Mouse (Mus musculus) embryonic facial prominence, embryonic 15.5 days (tissue): ENCODE results near the gene Bmp6. TPM values are rescaled to one million over a fixed set of nuclear protein-coding genes. Genes with fewer than 3 reads are reported as not detected.

Experiments
- ATAC-seq: fragments of 200-750 bp; cut with Nextera tagmentation; 2 replicates; pipeline ENCODE4 v1.8.0; 2017; ENCODE audit warnings: low read depth, moderate TSS enrichment; ENCODE audit not compliant: insufficient number of reproducible peaks, low FRiP score, low TSS enrichment
- H3K27ac ChIP-seq: fragments of 300-500 bp; sonication (generic); replicated peaks from 2 replicates; pipeline ENCODE4 v1.5.1; 2015; ENCODE audit warnings: mild to moderate bottlenecking, inconsistent platforms
- H3K27me3 ChIP-seq: fragments of 300-500 bp; sonication (generic); 2 replicates; pipeline ENCODE4 v1.6.1; 2015; ENCODE audit warnings: inconsistent platforms
- H3K36me3 ChIP-seq: fragments of 300-500 bp; sonication (generic); 2 replicates; pipeline ENCODE4 v1.6.1; 2015; ENCODE audit warnings: mild to moderate bottlenecking, inconsistent platforms
- H3K4me1 ChIP-seq: fragments of 300-500 bp; sonication (generic); 2 replicates; pipeline ENCODE4 v1.6.1; 2015; ENCODE audit warnings: inconsistent platforms
- H3K4me2 ChIP-seq: fragments of 300-500 bp; sonication (generic); replicated peaks from 2 replicates; pipeline ENCODE4 v1.6.1; 2015; ENCODE audit warnings: mild to moderate bottlenecking, inconsistent platforms
- H3K4me3 ChIP-seq: fragments of 300-500 bp; sonication (generic); replicated peaks from 2 replicates; pipeline ENCODE4 v1.5.1; 2015; ENCODE audit warnings: mild to moderate bottlenecking, inconsistent platforms
- H3K9ac ChIP-seq: fragments of 300-500 bp; sonication (generic); 2 replicates; pipeline ENCODE4 v1.6.1; 2015; ENCODE audit warnings: inconsistent platforms
- H3K9me3 ChIP-seq: fragments of 300-500 bp; sonication (generic); replicated peaks from 2 replicates; pipeline ENCODE4 v1.6.1; 2016; ENCODE audit warnings: inconsistent platforms
- WGBS: fragments of 180-500 bp; shearing (Covaris S2); methylation state at CpG from one replicate; pipeline ENCODE4 v1.1.7; 2015; 5-methylcytosine and 5-hydroxymethylcytosine counted together
- polyA plus RNA-seq: library from polyadenylated mRNA; unstranded; fragments of >200 nt; fragmentation: Nextera tagmentation; extraction: Ambion mirVana; gene quantifications from 2 replicates; pipeline ENCODE4 v1.2.1, GENCODE M21; 2015

Gene Bmp6
- polyA plus RNA-seq, 1 experiment from 2014 or later, result 5.2 TPM

DNA sequence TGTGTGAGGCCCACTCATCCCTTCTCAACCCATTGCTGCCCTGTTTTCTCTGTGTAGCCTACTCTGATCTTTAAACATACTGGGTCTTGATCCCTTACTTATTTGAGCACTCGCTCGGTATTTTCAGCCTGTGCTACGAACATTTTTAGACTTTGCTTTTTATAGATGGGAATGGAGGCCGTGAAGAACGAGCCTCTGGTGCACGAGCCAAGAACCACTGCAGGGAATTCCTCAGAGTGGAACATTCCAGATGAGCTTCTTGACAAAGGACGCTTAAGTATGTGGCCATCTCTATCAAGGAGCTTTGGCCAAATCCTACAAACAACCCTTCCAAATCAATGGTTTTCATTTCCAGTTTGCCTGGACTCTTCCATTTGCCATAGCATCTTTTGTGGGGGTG, 136.1 kb downstream of the Bmp6 start:
- H3K4me1 ChIP-seq, result 0 out of 2 replicates have a peak, but pooled peaks cover 9% of the 10 kb centered on the region
- no peak overlapping the region for H3K4me2 ChIP-seq
- no peaks in the 10 kb centered on the region for H3K36me3 ChIP-seq
- no peaks in the 10 kb centered on the region for H3K9me3 ChIP-seq
- no peak overlapping the region for H3K27ac ChIP-seq
- no peak overlapping the region for H3K9ac ChIP-seq
- no peaks in the 10 kb centered on the region for H3K27me3 ChIP-seq
- no peak overlapping the region for H3K4me3 ChIP-seq
- 63% methylated on average over 7 of the region's 7 CpGs for WGBS
- ATAC-seq, result no peak

DNA sequence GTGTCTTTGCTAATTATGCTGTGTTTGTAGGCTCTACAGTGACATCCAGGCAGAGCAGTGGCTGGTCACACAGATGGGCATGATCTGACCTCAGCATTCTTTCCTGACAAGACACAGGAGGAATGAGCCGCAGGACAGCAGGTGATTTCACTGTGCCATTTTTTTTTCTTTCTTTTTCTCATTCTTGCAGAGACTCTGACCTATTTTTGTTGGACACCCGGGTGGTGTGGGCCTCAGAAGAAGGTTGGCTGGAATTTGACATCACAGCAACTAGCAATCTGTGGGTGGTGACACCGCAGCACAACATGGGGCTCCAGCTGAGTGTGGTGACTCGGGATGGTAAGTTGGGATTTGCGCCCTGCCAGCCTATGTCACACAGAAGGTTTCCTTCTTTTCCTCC, 139.8 kb downstream of the Bmp6 start:
- Histone ChIP-seq H3K9me3 (no peaks in the 10 kb centered on the region), H3K4me3 (no peak overlapping the region), H3K4me2 (no peak overlapping the region), H3K27ac (no peak overlapping the region), H3K27me3 (no peaks in the 10 kb centered on the region), H3K4me1 (no peaks in the 10 kb centered on the region), H3K36me3 (no peaks in the 10 kb centered on the region), H3K9ac (no peak overlapping the region)
- ATAC-seq, result no peak
- 80% methylated on average over 5 of the region's 5 CpGs for WGBS

DNA sequence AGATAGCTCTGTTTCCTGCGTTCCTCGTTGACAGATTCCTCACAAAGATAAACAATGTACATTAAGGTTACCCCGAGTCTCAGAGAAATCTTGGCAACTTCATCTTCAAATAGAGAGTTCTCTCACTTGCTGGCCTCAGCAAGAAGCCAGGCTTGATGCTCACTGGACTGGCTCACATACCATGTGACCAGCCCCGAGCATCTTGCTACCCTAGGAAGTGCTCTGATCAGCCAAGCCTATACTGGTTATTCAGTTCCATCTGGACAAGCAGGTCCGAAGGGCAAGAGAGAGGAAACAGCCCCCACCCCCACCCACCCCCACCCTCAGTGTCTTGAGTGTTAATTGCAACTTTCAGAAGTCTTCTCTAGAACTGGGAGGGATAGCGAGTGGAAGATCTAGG, 141.9 kb downstream of the Bmp6 start:
- Histone ChIP-seq H3K4me3 (no peak overlapping the region), H3K4me1 (no peaks in the 10 kb centered on the region), H3K27me3 (no peaks in the 10 kb centered on the region), H3K36me3 (no peaks in the 10 kb centered on the region), H3K9me3 (no peaks in the 10 kb centered on the region), H3K27ac (no peak overlapping the region), H3K4me2 (no peak overlapping the region), H3K9ac (no peak overlapping the region)
- ATAC-seq, result no peak
- 76% methylated on average over 6 of the region's 6 CpGs for WGBS

DNA sequence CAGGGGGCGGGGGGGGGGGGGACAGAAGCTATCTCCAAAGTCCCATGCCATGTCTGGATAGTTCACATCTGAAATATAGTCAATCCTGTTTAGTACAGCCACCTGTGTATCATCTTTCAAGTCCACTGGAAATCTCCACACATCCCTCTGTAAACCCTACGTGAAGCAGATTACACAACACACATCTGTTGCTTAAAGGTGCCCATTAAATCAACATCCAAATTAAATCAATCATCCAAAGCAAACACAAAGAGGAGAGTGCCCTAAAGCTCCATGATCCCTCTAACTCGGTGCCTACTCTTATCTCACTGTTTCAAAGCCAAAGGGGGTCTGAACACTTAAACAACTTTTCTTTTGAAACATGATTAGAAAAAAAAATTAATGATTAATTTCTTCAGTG, 151.8 kb downstream of the Bmp6 start:
- H3K4me2 ChIP-seq, result no peak overlapping the region
- H3K9ac ChIP-seq, result no peak overlapping the region
- no peak overlapping the region for H3K27ac ChIP-seq
- no peaks in the 10 kb centered on the region for H3K4me1 ChIP-seq
- H3K9me3 ChIP-seq, result no peaks in the 10 kb centered on the region
- ATAC-seq, result no peak
- H3K36me3 ChIP-seq, result peaks cover 24% of the 10 kb centered on the region
- no peak overlapping the region for H3K4me3 ChIP-seq
- H3K27me3 ChIP-seq, result no peaks in the 10 kb centered on the region
- WGBS, result 45% methylated on average over 3 of the region's 3 CpGs

DNA sequence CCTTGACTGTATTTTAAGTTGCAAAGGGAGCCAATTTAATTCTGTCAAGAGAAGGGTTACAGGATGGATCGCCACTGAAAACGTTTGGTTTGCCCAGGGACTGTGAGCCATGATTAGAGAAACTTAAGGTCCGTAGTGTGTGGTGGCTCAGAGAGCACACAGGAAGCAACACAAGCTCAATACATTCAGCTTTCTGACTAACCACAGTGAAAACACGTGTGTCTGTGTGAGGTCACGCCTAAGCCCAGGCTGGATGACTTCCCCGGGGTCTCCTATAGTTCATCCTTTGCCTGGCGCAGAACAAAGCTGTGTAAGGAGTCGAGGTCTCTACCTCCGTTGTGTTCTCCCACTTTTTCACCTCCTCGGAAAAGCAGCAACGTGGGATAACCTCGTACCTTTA, 156.4 kb downstream of the Bmp6 start:
- WGBS, result 85% methylated on average over 12 of the region's 12 CpGs
- no peaks in the 10 kb centered on the region for H3K9me3 ChIP-seq
- ATAC-seq, result no peak
- H3K9ac ChIP-seq, result no peak overlapping the region
- H3K27me3 ChIP-seq, result no peaks in the 10 kb centered on the region
- H3K36me3 ChIP-seq, result peaks cover 69% of the 10 kb centered on the region
- H3K4me1 ChIP-seq, result no peaks in the 10 kb centered on the region
- H3K4me3 ChIP-seq, result no peak overlapping the region
- H3K4me2 ChIP-seq, result no peak overlapping the region
- no peak overlapping the region for H3K27ac ChIP-seq

DNA sequence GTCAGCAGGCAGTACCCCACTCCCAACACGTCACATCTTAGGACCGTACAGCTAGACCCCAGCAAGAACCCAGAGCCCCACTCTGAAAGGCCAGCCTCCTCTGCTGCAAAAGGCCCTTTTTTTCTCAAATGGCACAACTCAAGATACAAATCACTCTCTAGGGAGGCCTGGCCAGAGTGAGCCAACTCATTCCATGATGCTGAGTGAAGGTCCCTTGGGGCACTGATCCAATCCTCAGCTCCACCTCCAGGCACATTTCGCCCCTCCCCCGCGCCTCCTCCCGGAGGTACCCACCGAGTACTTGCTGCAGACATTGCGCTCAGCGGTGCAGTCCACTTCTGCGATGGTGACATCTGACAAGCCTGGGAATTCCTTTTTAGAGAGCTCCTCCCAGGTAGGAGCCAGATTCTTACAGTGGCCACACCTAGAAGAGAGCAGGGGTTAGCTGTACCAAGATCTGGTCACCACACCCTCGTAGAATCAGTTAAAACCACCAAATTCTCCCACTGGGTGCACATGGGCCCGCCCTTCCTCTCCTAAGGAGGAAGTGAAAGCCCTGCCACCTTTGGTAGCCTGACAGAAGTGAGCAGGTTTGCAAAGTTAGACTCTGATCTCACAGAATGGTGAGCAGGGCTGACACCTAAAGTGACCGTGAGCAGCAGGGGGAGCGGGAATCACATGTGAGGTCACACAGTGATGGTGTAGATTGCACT, 158.4 kb downstream of the Bmp6 start:
- Histone ChIP-seq H3K9ac (no peak overlapping the region), H3K4me3 (no peak overlapping the region), H3K27ac (no peak overlapping the region), H3K4me2 (no peak overlapping the region), H3K9me3 (no peaks in the 10 kb centered on the region), H3K36me3 (peaks cover 86% of the 10 kb centered on the region), H3K4me1 (no peaks in the 10 kb centered on the region), H3K27me3 (no peaks in the 10 kb centered on the region)
- ATAC-seq, result no peak
- WGBS, result 79% methylated on average over 14 of the region's 14 CpGs

GRCm38 (mm10) chr13:38506320-38506719, 161.4 kb downstream of the Bmp6 start:
- no peak overlapping the region for H3K9ac ChIP-seq
- H3K4me2 ChIP-seq, result no peak overlapping the region
- ATAC-seq, result no peak
- WGBS, result 77% methylated on average over 8 of the region's 8 CpGs
- H3K9me3 ChIP-seq, result no peaks in the 10 kb centered on the region
- no peak overlapping the region for H3K4me3 ChIP-seq
- H3K4me1 ChIP-seq, result no peaks in the 10 kb centered on the region
- no peak overlapping the region for H3K27ac ChIP-seq
- H3K36me3 ChIP-seq, result peaks cover 90% of the 10 kb centered on the region
- no peaks in the 10 kb centered on the region for H3K27me3 ChIP-seq

DNA sequence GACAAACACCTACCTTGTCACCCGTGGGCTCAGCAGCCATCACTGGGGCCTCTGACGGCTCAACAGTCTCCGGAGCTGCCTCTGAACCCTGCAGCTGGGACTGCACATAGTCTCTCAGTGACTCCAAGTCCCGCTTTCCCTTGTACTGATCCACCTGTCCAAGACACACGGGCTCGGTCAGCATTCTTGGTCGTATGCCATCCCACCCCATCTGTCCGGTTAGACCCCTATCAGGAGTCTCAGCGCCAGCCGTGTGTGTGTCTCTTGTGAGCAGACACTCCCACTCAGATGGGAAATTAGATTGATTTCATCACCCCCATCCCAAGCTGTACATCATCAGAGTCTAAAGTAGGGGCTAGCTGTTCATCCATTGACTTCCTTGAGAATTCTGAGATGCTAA, 162.0 kb downstream of the Bmp6 start:
- Histone ChIP-seq H3K4me3 (no peak overlapping the region), H3K27ac (no peak overlapping the region), H3K36me3 (peaks cover 87% of the 10 kb centered on the region), H3K4me2 (no peak overlapping the region), H3K9ac (no peak overlapping the region), H3K27me3 (no peaks in the 10 kb centered on the region), H3K4me1 (no peaks in the 10 kb centered on the region), H3K9me3 (no peaks in the 10 kb centered on the region)
- no peak for ATAC-seq
- 91% methylated on average over 10 of the region's 10 CpGs for WGBS

DNA sequence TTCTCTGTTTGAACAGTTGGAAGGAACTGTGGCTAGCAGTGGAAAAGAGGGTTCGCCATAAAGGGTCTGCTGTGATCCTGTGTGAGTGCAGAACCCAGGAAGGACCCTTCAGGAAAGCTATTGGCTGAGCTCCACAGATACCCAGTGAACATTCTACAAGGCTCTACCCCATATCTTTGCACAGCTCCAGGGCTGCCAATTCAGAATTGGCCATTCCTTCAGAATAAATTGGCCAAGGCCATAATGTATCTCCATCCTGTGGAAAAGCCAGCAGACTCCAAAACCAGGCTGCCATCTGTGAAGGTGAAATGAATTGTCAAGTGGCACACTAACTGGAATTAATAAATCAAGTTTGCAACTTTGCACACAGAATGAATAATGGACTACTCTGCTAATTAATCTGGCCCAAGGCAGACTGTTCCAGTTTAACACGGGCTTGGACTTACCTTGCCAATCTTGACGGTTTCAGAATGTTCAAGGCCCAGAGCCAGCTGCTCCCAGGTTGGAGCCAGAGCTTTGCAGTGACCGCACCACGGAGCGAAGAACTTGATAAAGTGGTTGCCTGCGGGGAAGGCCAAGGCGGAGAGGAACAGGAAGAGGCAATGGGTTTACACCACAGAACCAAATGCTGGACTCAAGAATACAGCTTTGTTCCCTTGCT, 164.9 kb downstream of the Bmp6 start:
- Histone ChIP-seq H3K27ac (no peak overlapping the region), H3K4me1 (no peaks in the 10 kb centered on the region), H3K4me3 (no peak overlapping the region), H3K27me3 (no peaks in the 10 kb centered on the region), H3K36me3 (peaks cover 82% of the 10 kb centered on the region), H3K9me3 (no peaks in the 10 kb centered on the region), H3K4me2 (no peak overlapping the region), H3K9ac (no peak overlapping the region)
- 86% methylated on average over 8 of the region's 8 CpGs for WGBS
- no peak for ATAC-seq

- 78% methylated on average over 10 of the region's 10 CpGs for WGBS
- ATAC-seq, result no peak
These were observed 167.1 kb downstream of the Bmp6 start for GRCm38 (mm10) chr13:38511979-38512378.

GRCm38 (mm10) chr13:38513921-38514320, 169.0 kb downstream of the Bmp6 start:
- peaks cover 75% of the 10 kb centered on the region for H3K36me3 ChIP-seq
- no peaks in the 10 kb centered on the region for H3K4me1 ChIP-seq
- H3K27me3 ChIP-seq, result no peaks in the 10 kb centered on the region
- no peak overlapping the region for H3K4me3 ChIP-seq
- no peak overlapping the region for H3K9ac ChIP-seq
- no peak for ATAC-seq
- no peak overlapping the region for H3K27ac ChIP-seq
- WGBS, result 88% methylated on average over 7 of the region's 7 CpGs
- no peaks in the 10 kb centered on the region for H3K9me3 ChIP-seq
- no peak overlapping the region for H3K4me2 ChIP-seq

More at GRCm38 (mm10) chr13:38511979-38512378, 167.1 kb downstream of the Bmp6 start:
- no peak overlapping the region for H3K9ac ChIP-seq
- H3K27me3 ChIP-seq, result no peaks in the 10 kb centered on the region
- H3K4me1 ChIP-seq, result no peaks in the 10 kb centered on the region
- no peaks in the 10 kb centered on the region for H3K9me3 ChIP-seq
- peaks cover 73% of the 10 kb centered on the region for H3K36me3 ChIP-seq
- H3K4me2 ChIP-seq, result no peak overlapping the region
- no peak overlapping the region for H3K27ac ChIP-seq
- H3K4me3 ChIP-seq, result no peak overlapping the region

GRCm38 (mm10) chr13:38515431-38515830, 170.5 kb downstream of the Bmp6 start:
- peaks cover 75% of the 10 kb centered on the region for H3K36me3 ChIP-seq
- ATAC-seq, result no peak
- no peaks in the 10 kb centered on the region for H3K4me1 ChIP-seq
- H3K27ac ChIP-seq, result no peak overlapping the region
- no peak overlapping the region for H3K9ac ChIP-seq
- no peak overlapping the region for H3K4me3 ChIP-seq
- 85% methylated on average over 2 of the region's 2 CpGs for WGBS
- H3K27me3 ChIP-seq, result no peaks in the 10 kb centered on the region
- H3K4me2 ChIP-seq, result no peak overlapping the region
- H3K9me3 ChIP-seq, result no peaks in the 10 kb centered on the region
